Mouse (Mus musculus) stomach, embryonic 16.5 days (tissue): ENCODE measurements around the gene Neurod4. TPM values are rescaled to one million over a fixed set of nuclear protein-coding genes. Genes with fewer than 3 reads are reported as not detected.

Experiments
- ATAC-seq: fragments of 200-750 bp; cut with Nextera tagmentation; 2 replicates; pipeline ENCODE4 v1.8.0; 2017; ENCODE audit warnings: moderate number of reproducible peaks, moderate TSS enrichment; ENCODE audit not compliant: insufficient read depth, low FRiP score
- H3K27ac ChIP-seq: fragments of 300-500 bp; sonication (generic); 2 replicates; pipeline ENCODE4 v1.5.1; 2014; ENCODE audit warnings: low read length
- H3K27me3 ChIP-seq: fragments of 300-500 bp; sonication (generic); 2 replicates; pipeline ENCODE4 v1.6.1; 2014; ENCODE audit warnings: low read length, control low read depth, mixed read lengths; ENCODE audit not compliant: control insufficient read depth, insufficient read depth
- H3K36me3 ChIP-seq: fragments of 300-500 bp; sonication (generic); 2 replicates; pipeline ENCODE4 v1.6.1; 2014; ENCODE audit warnings: low read length; ENCODE audit not compliant: control insufficient read depth, insufficient read depth
- H3K4me1 ChIP-seq: fragments of 300-500 bp; sonication (generic); 2 replicates; pipeline ENCODE4 v1.6.1; 2014; ENCODE audit warnings: low read length, control low read depth, mixed read lengths; ENCODE audit not compliant: control insufficient read depth, insufficient read depth
- H3K4me2 ChIP-seq: fragments of 300-500 bp; sonication (generic); 2 replicates; pipeline ENCODE4 v1.6.1; 2014; ENCODE audit warnings: low read depth, low read length, mixed read lengths
- H3K4me3 ChIP-seq: fragments of 300-500 bp; sonication (generic); replicated peaks from 2 replicates; pipeline ENCODE4 v1.5.1; 2014; ENCODE audit warnings: mild to moderate bottlenecking, low read length
- H3K9ac ChIP-seq: fragments of 300-500 bp; sonication (generic); 2 replicates; pipeline ENCODE4 v1.6.1; 2014; ENCODE audit warnings: low read length
- H3K9me3 ChIP-seq: fragments of 300-500 bp; sonication (generic); replicated peaks from 2 replicates; pipeline ENCODE4 v1.6.1; 2016; ENCODE audit warnings: low read length, control low read depth; ENCODE audit not compliant: control insufficient read depth
- WGBS: fragments of 180-500 bp; shearing (Covaris S2); extraction: QIAGEN DNeasy Blood & Tissue Kit; methylation state at CpG from one replicate; pipeline ENCODE4 v1.1.7; 2014; 5-methylcytosine and 5-hydroxymethylcytosine counted together
- polyA plus RNA-seq: library from polyadenylated mRNA; unstranded; fragments of >200 nt; fragmentation: Nextera tagmentation; extraction: Ambion mirVana; gene quantifications from 2 replicates; pipeline ENCODE4 v1.2.1, GENCODE M21; 2015

The Neurod4 gene
- polyA plus RNA-seq, result not detected in 2 replicates

- H3K9ac ChIP-seq, result no peak within 1 kb of the TSS
- no peaks in the 10 kb centered on the region for H3K36me3 ChIP-seq
- H3K27me3 ChIP-seq, result no peaks in the 10 kb centered on the region
- H3K27ac ChIP-seq, result no peak within 1 kb of the TSS
- H3K4me1 ChIP-seq, result no peaks in the 10 kb centered on the region
- peak; percentile 58; the same call in 1 of the 2 replicates for ATAC-seq
- H3K4me2 ChIP-seq, result no peak within 1 kb of the TSS
- no peak within 1 kb of the TSS for H3K4me3 ChIP-seq
- 0% methylated on average over 7 of the region's 7 CpGs for WGBS
- no peaks in the 10 kb centered on the region for H3K9me3 ChIP-seq
Observed at GRCm38 (mm10) chr10:130280066-130280465, at the start of gene Neurod4. TSS of gene Neurod4 (minus strand) at chr10:130280240.

- Histone ChIP-seq H3K27me3 (no peaks in the 10 kb centered on the region), H3K27ac (no peak overlapping the region), H3K9ac (no peak overlapping the region), H3K4me1 (no peaks in the 10 kb centered on the region), H3K4me2 (no peak overlapping the region), H3K4me3 (no peak overlapping the region), H3K9me3 (no peaks in the 10 kb centered on the region), H3K36me3 (no peaks in the 10 kb centered on the region)
- ATAC-seq, result no peak
- WGBS, result 86% methylated on average over 4 of the region's 4 CpGs
Observed at GRCm38 (mm10) chr10:130324243-130324642, 44.2 kb upstream of the Neurod4 start.

GRCm38 (mm10) chr10:130322637-130323036 is 42.6 kb upstream of the Neurod4 start, which contains the start of gene Tespa1:
TSS of gene Tespa1 (plus strand) at chr10:130322870.
- Histone ChIP-seq H3K9ac (no peak within 1 kb of the TSS), H3K4me3 (no peak within 1 kb of the TSS), H3K4me1 (no peaks in the 10 kb centered on the region), H3K27me3 (no peaks in the 10 kb centered on the region), H3K27ac (no peak within 1 kb of the TSS), H3K9me3 (no peaks in the 10 kb centered on the region), H3K4me2 (no peak within 1 kb of the TSS), H3K36me3 (no peaks in the 10 kb centered on the region)
- ATAC-seq, result no peak
- WGBS, result 75% methylated on average over 5 of the region's 5 CpGs

GRCm38 (mm10) chr10:130322062-130322461 is 42.0 kb upstream of the Neurod4 start:
- ATAC-seq, result no peak
- no peak overlapping the region for H3K4me3 ChIP-seq
- H3K9ac ChIP-seq, result no peak overlapping the region
- no peaks in the 10 kb centered on the region for H3K36me3 ChIP-seq
- H3K27ac ChIP-seq, result no peak overlapping the region
- no peak overlapping the region for H3K4me2 ChIP-seq
- H3K9me3 ChIP-seq, result no peaks in the 10 kb centered on the region
- H3K4me1 ChIP-seq, result no peaks in the 10 kb centered on the region
- no peaks in the 10 kb centered on the region for H3K27me3 ChIP-seq

- ATAC-seq, result no peak
- Histone ChIP-seq H3K27ac (no peak overlapping the region), H3K4me2 (no peak overlapping the region), H3K9me3 (no peaks in the 10 kb centered on the region), H3K9ac (no peak overlapping the region), H3K4me1 (no peaks in the 10 kb centered on the region), H3K27me3 (no peaks in the 10 kb centered on the region), H3K36me3 (no peaks in the 10 kb centered on the region), H3K4me3 (no peak overlapping the region)
- 88% methylated on average over 2 of the region's 2 CpGs for WGBS
Observed at GRCm38 (mm10) chr10:130320715-130321114, 40.7 kb upstream of the Neurod4 start.

GRCm38 (mm10) chr10:130318720-130319119 is 38.7 kb upstream of the Neurod4 start:
- WGBS, result 65% methylated on average over 4 of the region's 4 CpGs
- H3K27me3 ChIP-seq, result no peaks in the 10 kb centered on the region
- H3K9me3 ChIP-seq, result no peaks in the 10 kb centered on the region
- H3K4me2 ChIP-seq, result no peak overlapping the region
- H3K36me3 ChIP-seq, result no peaks in the 10 kb centered on the region
- no peak overlapping the region for H3K4me3 ChIP-seq
- ATAC-seq, result no peak
- H3K27ac ChIP-seq, result no peak overlapping the region
- H3K9ac ChIP-seq, result no peak overlapping the region
- no peaks in the 10 kb centered on the region for H3K4me1 ChIP-seq

- Histone ChIP-seq H3K9ac (no peak overlapping the region), H3K9me3 (no peaks in the 10 kb centered on the region), H3K27ac (no peak overlapping the region), H3K27me3 (no peaks in the 10 kb centered on the region), H3K4me3 (no peak overlapping the region), H3K36me3 (no peaks in the 10 kb centered on the region), H3K4me1 (no peaks in the 10 kb centered on the region), H3K4me2 (no peak overlapping the region)
- ATAC-seq, result no peak
Observed at GRCm38 (mm10) chr10:130315846-130316245, 35.8 kb upstream of the Neurod4 start.

GRCm38 (mm10) chr10:130314110-130314829 is 34.2 kb upstream of the Neurod4 start:
- Histone ChIP-seq H3K4me1 (no peaks in the 10 kb centered on the region), H3K9ac (no peak overlapping the region), H3K4me2 (no peak overlapping the region), H3K9me3 (no peaks in the 10 kb centered on the region), H3K27me3 (no peaks in the 10 kb centered on the region), H3K36me3 (no peaks in the 10 kb centered on the region), H3K4me3 (no peak overlapping the region), H3K27ac (no peak overlapping the region)
- 60% methylated on average over 2 of the region's 2 CpGs for WGBS
- ATAC-seq, result peak; percentile 66; the same call in 1 of the 2 replicates

GRCm38 (mm10) chr10:130313531-130313930 is 33.5 kb upstream of the Neurod4 start:
- H3K9me3 ChIP-seq, result no peaks in the 10 kb centered on the region
- H3K27me3 ChIP-seq, result no peaks in the 10 kb centered on the region
- no peaks in the 10 kb centered on the region for H3K36me3 ChIP-seq
- H3K4me3 ChIP-seq, result no peak overlapping the region
- no peak overlapping the region for H3K4me2 ChIP-seq
- H3K9ac ChIP-seq, result no peak overlapping the region
- no peaks in the 10 kb centered on the region for H3K4me1 ChIP-seq
- H3K27ac ChIP-seq, result no peak overlapping the region
- ATAC-seq, result no peak
- 49% methylated on average over 1 of the region's 1 CpGs for WGBS
